Mouse (Mus musculus) heart, embryonic 10.5 days (tissue): Measurements from ENCODE around the gene Hpn. TPM values are rescaled to one million over a fixed set of nuclear protein-coding genes. Genes with fewer than 3 reads are reported as not detected.

Experiments
- DNase-seq: peaks from one replicate; pipeline ENCODE4 v3.0.0-alpha.2; 2017; ENCODE audit warnings: low spot score
- H3K27ac ChIP-seq: fragments of 300-500 bp; sonication (generic); 2 replicates; pipeline ENCODE4 v1.5.1; 2016; ENCODE audit warnings: mild to moderate bottlenecking
- H3K27me3 ChIP-seq: fragments of 300-500 bp; sonication (generic); 2 replicates; pipeline ENCODE4 v1.6.1; 2016; ENCODE audit warnings: mild to moderate bottlenecking; ENCODE audit not compliant: poor library complexity, insufficient read depth, severe bottlenecking
- H3K36me3 ChIP-seq: fragments of 300-500 bp; sonication (generic); 2 replicates; pipeline ENCODE4 v1.6.1; 2016; ENCODE audit warnings: mild to moderate bottlenecking, moderate library complexity
- H3K4me1 ChIP-seq: fragments of 300-500 bp; sonication (generic); 2 replicates; pipeline ENCODE4 v1.6.1; 2016; ENCODE audit warnings: mild to moderate bottlenecking
- H3K4me3 ChIP-seq: fragments of 300-500 bp; sonication (generic); 2 replicates; pipeline ENCODE4 v1.5.1; 2016; ENCODE audit warnings: mild to moderate bottlenecking, moderate library complexity
- H3K9me3 ChIP-seq: fragments of 300-500 bp; sonication (generic); 2 replicates; pipeline ENCODE4 v1.6.1; 2016; ENCODE audit warnings: mild to moderate bottlenecking, moderate library complexity
- WGBS: fragments of 180-500 bp; shearing (Covaris S2); methylation state at CpG from one replicate; pipeline ENCODE4 v1.1.7; 2016; 5-methylcytosine and 5-hydroxymethylcytosine counted together
- polyA plus RNA-seq: library from polyadenylated mRNA; unstranded; fragments of >200 nt; fragmentation: Nextera tagmentation; extraction: Ambion mirVana; gene quantifications from 2 replicates; pipeline ENCODE4 v1.2.1, GENCODE M21; 2016

Hpn gene
- polyA plus RNA-seq, 1 experiment from 2014 or later: 15.0 TPM

- Histone ChIP-seq H3K4me1 (peaks cover 12% of the 10 kb centered on the region), H3K36me3 (no peaks in the 10 kb centered on the region), H3K27ac (no peak overlapping the region), H3K27me3 (peaks cover 22% of the 10 kb centered on the region), H3K4me3 (no peak overlapping the region), H3K9me3 (no peaks in the 10 kb centered on the region)
- 84% methylated on average over 14 of the region's 14 CpGs for WGBS
- no peak for DNase-seq
Observed at GRCm38 (mm10) chr7:31069491-31069890, 45.6 kb downstream of the Hpn start.

GRCm38 (mm10) chr7:31067836-31068235 is 47.3 kb downstream of the Hpn start:
- peaks cover 12% of the 10 kb centered on the region for H3K4me1 ChIP-seq
- peak overlapping the region; percentile 10; the same call in 1 of the 2 replicates for H3K4me3 ChIP-seq
- 39% methylated on average over 5 of the region's 5 CpGs for WGBS
- H3K27me3 ChIP-seq: peaks cover 22% of the 10 kb centered on the region
- no peaks in the 10 kb centered on the region for H3K9me3 ChIP-seq
- no peak for DNase-seq
- no peak overlapping the region for H3K27ac ChIP-seq
- H3K36me3 ChIP-seq: no peaks in the 10 kb centered on the region

- no peak for DNase-seq
- Histone ChIP-seq H3K4me3 (no peak overlapping the region), H3K27ac (no peak overlapping the region), H3K36me3 (no peaks in the 10 kb centered on the region), H3K4me1 (peaks cover 10% of the 10 kb centered on the region), H3K27me3 (peaks cover 7% of the 10 kb centered on the region), H3K9me3 (no peaks in the 10 kb centered on the region)
- WGBS: 78% methylated on average over 12 of the region's 12 CpGs
Observed at GRCm38 (mm10) chr7:31063074-31063560, 52.0 kb downstream of the Hpn start.

GRCm38 (mm10) chr7:31060621-31061010 is 54.5 kb downstream of the Hpn start:
- H3K27me3 ChIP-seq: no peaks in the 10 kb centered on the region
- peaks cover 10% of the 10 kb centered on the region for H3K4me1 ChIP-seq
- H3K27ac ChIP-seq: no peak overlapping the region
- 81% methylated on average over 7 of the region's 7 CpGs for WGBS
- H3K9me3 ChIP-seq: no peaks in the 10 kb centered on the region
- no peak overlapping the region for H3K4me3 ChIP-seq
- no peak for DNase-seq
- H3K36me3 ChIP-seq: no peaks in the 10 kb centered on the region

GRCm38 (mm10) chr7:31059919-31060620 is 55.0 kb downstream of the Hpn start:
- DNase-seq: no peak
- WGBS: 67% methylated on average over 11 of the region's 11 CpGs
- Histone ChIP-seq H3K9me3 (no peaks in the 10 kb centered on the region), H3K4me1 (peaks cover 16% of the 10 kb centered on the region), H3K27ac (0 out of 2 replicates have a peak overlapping the region, but pooled peaks have one; percentile 24), H3K36me3 (no peaks in the 10 kb centered on the region), H3K4me3 (no peak overlapping the region), H3K27me3 (no peaks in the 10 kb centered on the region)

- no peaks in the 10 kb centered on the region for H3K9me3 ChIP-seq
- no peaks in the 10 kb centered on the region for H3K36me3 ChIP-seq
- no peak for DNase-seq
- H3K4me1 ChIP-seq: peaks cover 25% of the 10 kb centered on the region
- WGBS: 11% methylated on average over 2 of the region's 2 CpGs
- H3K27me3 ChIP-seq: peaks cover 7% of the 10 kb centered on the region
- H3K27ac ChIP-seq: 0 out of 2 replicates have a peak within 1 kb of the TSS, but pooled peaks have one; percentile 24
- no peak within 1 kb of the TSS for H3K4me3 ChIP-seq
Observed at GRCm38 (mm10) chr7:31059108-31059507, 56.0 kb downstream of the Hpn start, which contains the start of gene Lgi4. Lgi4 (plus strand) TSS chr7:31059342.

GRCm38 (mm10) chr7:31058211-31058610 is 56.9 kb downstream of the Hpn start:
- Histone ChIP-seq H3K4me3 (no peak overlapping the region), H3K27ac (no peak overlapping the region), H3K36me3 (no peaks in the 10 kb centered on the region), H3K4me1 (peaks cover 34% of the 10 kb centered on the region), H3K9me3 (no peaks in the 10 kb centered on the region), H3K27me3 (peaks cover 16% of the 10 kb centered on the region)
- WGBS: 79% methylated on average over 6 of the region's 6 CpGs
- DNase-seq: no peak

GRCm38 (mm10) chr7:31057730-31058129 is 57.4 kb downstream of the Hpn start:
- H3K27ac ChIP-seq: 0 out of 2 replicates have a peak overlapping the region, but pooled peaks have one; percentile 0
- no peak overlapping the region for H3K4me3 ChIP-seq
- H3K4me1 ChIP-seq: peaks cover 39% of the 10 kb centered on the region
- WGBS: 74% methylated on average over 5 of the region's 5 CpGs
- H3K9me3 ChIP-seq: no peaks in the 10 kb centered on the region
- no peaks in the 10 kb centered on the region for H3K36me3 ChIP-seq
- H3K27me3 ChIP-seq: peaks cover 20% of the 10 kb centered on the region
- DNase-seq: no peak

- Histone ChIP-seq H3K9me3 (no peaks in the 10 kb centered on the region), H3K4me3 (no peak within 1 kb of the TSS), H3K4me1 (peaks cover 46% of the 10 kb centered on the region), H3K27me3 (peaks cover 27% of the 10 kb centered on the region), H3K36me3 (no peaks in the 10 kb centered on the region), H3K27ac (peak within 1 kb of the TSS; percentile 90)
- DNase-seq: no peak
- 66% methylated on average over 2 of the region's 2 CpGs for WGBS
Observed at GRCm38 (mm10) chr7:31057071-31057470, 58.0 kb downstream of the Hpn start, which contains the start of gene Fxyd1. Fxyd1 (minus strand) TSS chr7:31057199.

GRCm38 (mm10) chr7:31056448-31056847 is 58.6 kb downstream of the Hpn start:
- Histone ChIP-seq H3K4me1 (peaks cover 52% of the 10 kb centered on the region), H3K4me3 (no peak overlapping the region), H3K27me3 (peaks cover 33% of the 10 kb centered on the region), H3K27ac (peak overlapping the region; percentile 90; the same call in 1 of the 2 replicates), H3K36me3 (no peaks in the 10 kb centered on the region), H3K9me3 (no peaks in the 10 kb centered on the region)
- WGBS: 76% methylated on average over 7 of the region's 7 CpGs
- no peak for DNase-seq

GRCm38 (mm10) chr7:31055883-31056282 is 59.2 kb downstream of the Hpn start:
- Histone ChIP-seq H3K9me3 (no peaks in the 10 kb centered on the region), H3K4me1 (peaks cover 58% of the 10 kb centered on the region), H3K36me3 (no peaks in the 10 kb centered on the region), H3K4me3 (peak overlapping the region; percentile 52; the same call in 1 of the 2 replicates), H3K27ac (peak overlapping the region; percentile 90), H3K27me3 (peaks cover 39% of the 10 kb centered on the region)
- 31% methylated on average over 1 of the region's 4 CpGs for WGBS
- DNase-seq: no peak

- 9% methylated on average over 10 of the region's 10 CpGs for WGBS
- Histone ChIP-seq H3K27me3 (peaks cover 44% of the 10 kb centered on the region), H3K9me3 (no peaks in the 10 kb centered on the region), H3K4me3 (peak overlapping the region; percentile 52), H3K36me3 (no peaks in the 10 kb centered on the region), H3K27ac (peak overlapping the region; percentile 90), H3K4me1 (peaks cover 61% of the 10 kb centered on the region)
- peak; percentile 89 for DNase-seq
Observed at GRCm38 (mm10) chr7:31055354-31055824, 59.7 kb downstream of the Hpn start.

GRCm38 (mm10) chr7:31054661-31055320 is 60.3 kb downstream of the Hpn start:
- Histone ChIP-seq H3K9me3 (no peaks in the 10 kb centered on the region), H3K27me3 (peaks cover 50% of the 10 kb centered on the region), H3K4me1 (peaks cover 67% of the 10 kb centered on the region), H3K36me3 (no peaks in the 10 kb centered on the region), H3K4me3 (peak overlapping the region; percentile 52), H3K27ac (peak overlapping the region; percentile 90)
- WGBS: 36% methylated on average over 11 of the region's 11 CpGs
- no peak for DNase-seq
